Mouse (Mus musculus) limb, embryonic 14.5 days (tissue): ENCODE data around the gene Arhgdia. TPM values are rescaled to one million over a fixed set of nuclear protein-coding genes. Genes with fewer than 3 reads are reported as not detected.

Source experiments
- ATAC-seq: fragments of 200-750 bp; cut with Nextera tagmentation; 2 replicates; pipeline ENCODE4 v1.8.0; 2017; ENCODE audit warnings: low read depth, moderate number of reproducible peaks, moderate TSS enrichment; ENCODE audit not compliant: low FRiP score
- DNase-seq: peaks from one replicate; pipeline ENCODE4 v3.0.0-alpha.2; 2015; ENCODE audit warnings: low spot score
- H3K27ac ChIP-seq: fragments of 300-500 bp; sonication (generic); replicated peaks from 2 replicates; pipeline ENCODE4 v1.5.1; 2014; ENCODE audit warnings: low read depth, mild to moderate bottlenecking, low read length, moderate library complexity, mixed read lengths
- H3K27me3 ChIP-seq: fragments of 300-500 bp; sonication (generic); 2 replicates; pipeline ENCODE4 v1.6.1; 2014; ENCODE audit warnings: low read length, mixed read lengths; ENCODE audit not compliant: control insufficient read depth, insufficient read depth
- H3K36me3 ChIP-seq: fragments of 300-500 bp; sonication (generic); 2 replicates; pipeline ENCODE4 v1.6.1; 2014; ENCODE audit warnings: mild to moderate bottlenecking, low read length, moderate library complexity, mixed read lengths; ENCODE audit not compliant: control insufficient read depth, insufficient read depth
- H3K4me1 ChIP-seq: fragments of 300-500 bp; sonication (generic); 2 replicates; pipeline ENCODE4 v1.6.1; 2014; ENCODE audit warnings: antibody characterized with exemption, low read length, mixed read lengths; ENCODE audit not compliant: control insufficient read depth, insufficient read depth
- H3K4me2 ChIP-seq: fragments of 300-500 bp; sonication (generic); replicated peaks from 2 replicates; pipeline ENCODE4 v1.6.1; 2014; ENCODE audit warnings: low read depth, mild to moderate bottlenecking, low read length, moderate library complexity; ENCODE audit not compliant: severe bottlenecking
- H3K4me3 ChIP-seq: fragments of 300-500 bp; sonication (generic); replicated peaks from 2 replicates; pipeline ENCODE4 v1.5.1; 2014; ENCODE audit warnings: low read length
- H3K9ac ChIP-seq: fragments of 300-500 bp; sonication (generic); 2 replicates; pipeline ENCODE4 v1.6.1; 2014; ENCODE audit warnings: mild to moderate bottlenecking, low read depth, low read length, moderate library complexity; ENCODE audit not compliant: severe bottlenecking
- H3K9me3 ChIP-seq: fragments of 300-500 bp; sonication (generic); 2 replicates; pipeline ENCODE4 v1.6.1; 2016; ENCODE audit warnings: low read length; ENCODE audit not compliant: control insufficient read depth
- POLR2A ChIP-seq: fragments of 200-500 bp; IDR thresholded peaks from 2 replicates; pipeline ENCODE4 v1.8.0; 2012; ENCODE audit warnings: inconsistent platforms, mild to moderate bottlenecking, moderate library complexity, borderline replicate concordance; ENCODE audit not compliant: insufficient read depth, insufficient read length; ENCODE audit errors: extremely low read depth
- WGBS: fragments of 180-500 bp; shearing (Covaris S2); extraction: QIAGEN DNeasy Blood & Tissue Kit; methylation state at CpG from one replicate; pipeline ENCODE4 v1.1.7; 2014; 5-methylcytosine and 5-hydroxymethylcytosine counted together
- polyA plus RNA-seq, 2 experiments: library from polyadenylated mRNA; depleted of rRNA in 1 of 2; stranded (reverse) in 1 of 2; unstranded in 1 of 2; fragments of >200 nt; fragmentation: Nextera tagmentation in 1 of 2; extraction: Ambion mirVana in 1 of 2; gene quantifications; 2 replicates each; pipeline versions ENCODE4 v1.2.1 to v1.2.3; 2012 to 2014

The Arhgdia gene
- polyA plus RNA-seq, 2 experiments, result 566 to 610 TPM

DNA sequence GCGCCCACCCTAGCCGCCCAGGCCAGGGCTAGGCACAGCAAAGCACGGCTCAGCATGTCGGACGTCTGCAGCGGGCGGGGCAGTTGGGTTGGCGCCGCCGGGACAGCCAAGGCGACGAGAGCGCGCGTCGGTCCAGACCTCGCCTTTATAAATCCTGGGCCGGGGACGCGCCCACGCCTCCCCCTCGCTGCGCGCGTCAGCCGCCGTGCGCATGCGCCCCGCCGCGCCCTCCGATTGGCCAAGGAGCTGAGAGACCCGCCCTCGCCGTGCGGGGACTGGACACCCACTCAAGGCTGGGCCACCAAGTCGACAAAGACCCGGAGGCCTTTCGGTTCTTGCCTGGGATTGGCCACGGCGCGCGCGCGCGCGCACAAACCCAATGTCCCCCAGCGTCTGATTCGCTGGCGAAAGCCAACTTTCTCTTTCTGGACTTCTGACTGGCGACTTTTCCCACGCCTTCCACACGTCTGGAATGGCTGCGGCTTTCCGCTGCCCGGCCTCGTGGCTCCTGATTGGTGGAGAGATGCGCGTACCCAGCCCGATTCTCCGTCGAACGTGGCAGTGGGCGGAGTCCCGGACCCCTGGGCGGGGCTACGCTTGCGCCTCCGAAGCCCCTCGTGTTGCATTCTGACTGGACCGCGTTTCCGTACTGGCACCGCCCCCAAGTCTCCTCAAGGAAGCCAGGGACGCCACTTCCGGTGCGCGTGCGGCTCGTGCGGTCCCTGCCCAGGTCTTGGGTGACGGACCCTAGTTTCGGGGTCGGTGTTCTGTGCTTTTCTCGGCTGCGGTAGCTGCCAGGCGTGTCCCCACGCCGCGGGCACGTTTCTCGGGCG is 8.5 kb downstream of the Arhgdia start, which contains the start of gene P4hb:
P4hb (minus strand) TSS at position 502 of the 833 bp plus-strand sequence.
- peak within 1 kb of the TSS; percentile 97 for H3K27ac ChIP-seq
- under 1% methylated on average over 83 of the region's 94 CpGs for WGBS

DNA sequence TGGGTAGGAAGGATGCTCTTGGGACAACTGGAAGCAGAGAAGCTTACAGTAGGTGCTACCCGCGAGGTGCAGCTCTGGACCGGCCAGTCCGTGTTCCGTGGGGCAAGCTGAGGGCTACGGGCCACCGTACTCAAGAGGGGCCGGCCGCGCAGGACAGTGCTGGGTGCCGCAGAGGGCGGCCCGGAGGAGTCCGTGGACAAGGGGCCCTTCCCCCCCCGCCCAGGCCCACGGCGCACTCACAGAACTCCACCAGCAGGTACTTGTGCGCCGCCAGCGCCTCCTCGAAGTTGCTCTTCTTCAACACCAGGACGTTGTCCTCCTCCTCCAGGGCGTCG is 9.0 kb downstream of the Arhgdia start:
- H3K9ac ChIP-seq, result peak overlapping the region; percentile 96
- H3K36me3 ChIP-seq, result peaks cover 45% of the 10 kb centered on the region
- no peaks in the 10 kb centered on the region for H3K27me3 ChIP-seq
- H3K4me2 ChIP-seq, result peak overlapping the region; percentile 76
- peaks cover 21% of the 10 kb centered on the region for H3K4me1 ChIP-seq
- peak overlapping the region; percentile 82 for H3K27ac ChIP-seq
- 5% methylated on average over 17 of the region's 24 CpGs for WGBS
- no peak for TF ChIP-seq POLR2A
- peak; percentile 14 for ATAC-seq
- H3K9me3 ChIP-seq, result no peaks in the 10 kb centered on the region
- peak overlapping the region; percentile 94 for H3K4me3 ChIP-seq
- DNase-seq, result no peak

More for the DNA sequence above, 8.5 kb downstream of the Arhgdia start, which contains the start of gene P4hb:
- DNase-seq, result peak; percentile 99
- peaks cover 45% of the 10 kb centered on the region for H3K36me3 ChIP-seq
- ATAC-seq, result peak; percentile 94
- no peaks in the 10 kb centered on the region for H3K27me3 ChIP-seq
- peaks cover 21% of the 10 kb centered on the region for H3K4me1 ChIP-seq
- peak within 1 kb of the TSS; percentile 76 for H3K4me2 ChIP-seq
- peak; percentile 98; the same call in 1 of the 2 replicates for TF ChIP-seq POLR2A
- no peaks in the 10 kb centered on the region for H3K9me3 ChIP-seq
- peak within 1 kb of the TSS; percentile 94 for H3K4me3 ChIP-seq
- H3K9ac ChIP-seq, result peak within 1 kb of the TSS; percentile 96

- peaks cover 45% of the 10 kb centered on the region for H3K36me3 ChIP-seq
- no peaks in the 10 kb centered on the region for H3K27me3 ChIP-seq
- TF ChIP-seq POLR2A, result no peak
- DNase-seq (no peak), ATAC-seq (no peak)
- peak overlapping the region; percentile 94 for H3K4me3 ChIP-seq
- peak overlapping the region; percentile 82; the same call in 1 of the 2 replicates for H3K27ac ChIP-seq
- peaks cover 21% of the 10 kb centered on the region for H3K4me1 ChIP-seq
- no peaks in the 10 kb centered on the region for H3K9me3 ChIP-seq
- peak overlapping the region; percentile 76 for H3K4me2 ChIP-seq
- peak overlapping the region; percentile 96 for H3K9ac ChIP-seq
- 10% methylated on average over 11 of the region's 11 CpGs for WGBS
Measured at GRCm38 (mm10) chr11:120571754-120572416, 9.5 kb downstream of the Arhgdia start.

GRCm38 (mm10) chr11:120571122-120571521 is 10.3 kb downstream of the Arhgdia start:
- ATAC-seq (no peak), DNase-seq (no peak)
- peaks cover 53% of the 10 kb centered on the region for H3K36me3 ChIP-seq

DNA sequence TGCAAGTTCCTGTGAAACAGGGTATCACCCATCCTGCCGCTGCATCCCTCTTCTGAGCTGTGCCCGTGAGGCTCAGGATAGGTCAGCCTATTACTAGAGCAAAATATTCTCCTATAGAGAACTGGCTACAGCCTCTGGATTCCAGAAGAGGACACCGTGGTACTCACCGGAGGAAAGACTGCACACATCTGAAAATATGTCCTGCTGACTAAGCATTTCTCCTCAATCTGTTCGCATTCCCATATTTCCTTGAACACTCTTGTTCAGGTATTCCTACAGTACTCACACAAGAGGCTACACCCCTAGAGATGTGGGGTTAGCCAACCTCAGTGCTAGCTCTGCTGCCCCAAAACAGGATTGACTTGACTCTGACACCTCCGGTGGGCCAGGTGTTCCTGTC is 13.1 kb downstream of the Arhgdia start:
- DNase-seq, result no peak
- H3K4me2 ChIP-seq, result no peak overlapping the region
- H3K4me1 ChIP-seq, result peaks cover 16% of the 10 kb centered on the region
- H3K27ac ChIP-seq, result no peak overlapping the region
- peaks cover 80% of the 10 kb centered on the region for H3K36me3 ChIP-seq
- no peaks in the 10 kb centered on the region for H3K9me3 ChIP-seq
- no peaks in the 10 kb centered on the region for H3K27me3 ChIP-seq
- no peak for ATAC-seq
- no peak overlapping the region for H3K4me3 ChIP-seq
- H3K9ac ChIP-seq, result no peak overlapping the region
- TF ChIP-seq POLR2A, result no peak
- 93% methylated on average over 6 of the region's 6 CpGs for WGBS

More at GRCm38 (mm10) chr11:120571122-120571521, 10.3 kb downstream of the Arhgdia start:
- WGBS, result 73% methylated on average over 3 of the region's 3 CpGs
- peak overlapping the region; percentile 76 for H3K4me2 ChIP-seq
- H3K4me3 ChIP-seq, result peak overlapping the region; percentile 94
- no peak overlapping the region for H3K27ac ChIP-seq
- TF ChIP-seq POLR2A, result no peak
- H3K9me3 ChIP-seq, result no peaks in the 10 kb centered on the region
- peaks cover 21% of the 10 kb centered on the region for H3K4me1 ChIP-seq
- peak overlapping the region; percentile 96 for H3K9ac ChIP-seq
- no peaks in the 10 kb centered on the region for H3K27me3 ChIP-seq
